Mouse (Mus musculus): Measurements from ENCODE around the gene Stt3b.
A peak's percentile ranks its signal among the peaks of the same experiment; 100 is the strongest.
"Not testable (repeated sequence)": the region's sequence is repeated elsewhere in the genome, so short reads cannot be mapped to it uniquely, and the experiment has no call there.

Gene Stt3b

GRCm38 (mm10) chr9:115317049-115317448, 6.8 kb upstream of the Stt3b start:
- no peak for DNase-seq

GRCm38 (mm10) chr9:115314556-115314955, 4.3 kb upstream of the Stt3b start:
- no peak for DNase-seq

GRCm38 (mm10) chr9:115313830-115314229, 3.6 kb upstream of the Stt3b start:
- no peak for DNase-seq

GRCm38 (mm10) chr9:115311223-115311520, 951 bp upstream of the Stt3b start:
- DNase-seq: peak in 1 of 2 experiments; percentile 37

GRCm38 (mm10) chr9:115309977-115310345, 260 bp downstream of the Stt3b start:
- DNase-seq: no peak

GRCm38 (mm10) chr9:115309381-115309971, 745 bp downstream of the Stt3b start:
- no peak for DNase-seq

- peak in 1 of 2 experiments; percentile 25 for DNase-seq
These were observed 1.3 kb downstream of the Stt3b start for GRCm38 (mm10) chr9:115308941-115309380.

- DNase-seq: no peak
These were observed 1.8 kb downstream of the Stt3b start for GRCm38 (mm10) chr9:115308401-115308800.

DNA sequence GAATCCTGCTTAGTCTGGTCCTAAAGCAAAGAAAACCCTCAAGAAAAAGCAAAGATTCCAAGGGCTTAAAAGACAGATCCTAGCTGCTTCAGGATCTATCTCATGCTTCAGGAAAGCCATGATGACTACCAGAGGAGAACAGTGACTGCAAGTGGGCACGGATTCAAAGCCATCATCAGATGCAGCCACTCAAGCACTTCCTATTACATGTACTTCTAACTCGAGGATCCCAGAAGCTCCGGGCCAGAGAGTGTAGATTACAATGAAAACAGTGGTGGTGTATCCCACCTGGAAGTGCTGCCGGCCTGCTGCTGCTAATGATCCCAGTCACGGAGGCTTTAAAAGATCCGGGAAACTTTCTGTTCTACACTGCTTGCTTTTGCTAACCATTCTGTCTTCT, 4.0 kb downstream of the Stt3b start:
- peak; percentile 40 to 46 for DNase-seq

- DNase-seq: no peak
These were observed 6.1 kb downstream of the Stt3b start for GRCm38 (mm10) chr9:115304149-115304548.

DNA sequence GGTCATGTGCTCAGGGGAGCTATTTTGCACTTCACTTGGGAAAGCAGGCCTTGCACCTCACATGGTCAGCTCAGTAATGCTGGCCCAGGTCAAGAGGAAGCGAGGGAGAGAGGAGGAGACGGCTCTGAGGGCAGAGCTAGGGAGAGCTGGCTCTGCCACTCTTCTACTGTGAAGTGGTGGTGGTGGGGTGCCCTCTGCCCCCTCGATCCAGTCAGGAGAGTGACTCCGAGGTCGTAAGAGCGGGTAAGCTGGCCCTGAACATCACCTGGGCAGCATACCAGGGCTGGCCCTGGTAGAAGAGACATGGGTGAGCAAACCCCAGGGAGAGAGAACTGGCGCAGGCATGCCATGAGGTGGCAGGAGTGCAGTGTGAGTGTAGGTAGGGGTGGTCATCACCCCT, 8.6 kb downstream of the Stt3b start:
- no peak for DNase-seq

- DNase-seq: no peak
These were observed 9.1 kb downstream of the Stt3b start for GRCm38 (mm10) chr9:115301002-115301579.

- DNase-seq: peak; percentile 19 to 42
These were observed 13.5 kb downstream of the Stt3b start for GRCm38 (mm10) chr9:115296738-115297137.

DNA sequence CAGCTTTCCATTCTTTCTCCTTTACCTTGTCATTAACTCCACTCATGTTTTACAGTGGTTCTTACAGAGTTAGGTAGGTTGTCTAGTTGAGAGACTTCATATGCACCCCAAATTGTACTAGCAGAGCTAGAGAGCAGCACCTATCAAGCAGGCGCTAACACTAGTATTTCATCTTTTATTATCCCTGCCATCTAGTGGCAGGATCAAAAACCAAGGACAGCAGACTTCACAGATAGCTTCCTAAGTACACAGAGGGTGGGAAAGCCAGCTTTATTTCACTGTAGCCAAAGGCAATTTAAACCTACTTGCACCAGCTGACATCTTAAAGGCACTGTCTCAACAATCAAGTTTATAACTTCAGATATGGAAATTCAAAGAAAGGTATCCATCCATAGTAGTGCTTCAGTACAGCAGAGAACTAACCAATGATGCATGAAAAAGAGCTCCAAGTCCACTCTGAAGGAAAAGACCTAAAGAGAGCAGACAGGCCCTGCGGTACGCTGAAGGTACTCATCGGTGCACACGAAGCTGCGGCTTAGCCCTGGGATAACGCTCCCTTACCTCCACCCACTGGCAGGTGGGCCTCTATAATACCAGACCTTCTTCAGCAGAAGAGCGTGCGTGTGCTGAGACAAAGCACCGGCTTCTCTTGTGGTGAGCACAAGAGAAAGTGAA, 16.2 kb downstream of the Stt3b start:
- DNase-seq: peak; percentile 26 to 31

- DNase-seq: no peak
These were observed 22.3 kb downstream of the Stt3b start for GRCm38 (mm10) chr9:115287774-115288434.

DNA sequence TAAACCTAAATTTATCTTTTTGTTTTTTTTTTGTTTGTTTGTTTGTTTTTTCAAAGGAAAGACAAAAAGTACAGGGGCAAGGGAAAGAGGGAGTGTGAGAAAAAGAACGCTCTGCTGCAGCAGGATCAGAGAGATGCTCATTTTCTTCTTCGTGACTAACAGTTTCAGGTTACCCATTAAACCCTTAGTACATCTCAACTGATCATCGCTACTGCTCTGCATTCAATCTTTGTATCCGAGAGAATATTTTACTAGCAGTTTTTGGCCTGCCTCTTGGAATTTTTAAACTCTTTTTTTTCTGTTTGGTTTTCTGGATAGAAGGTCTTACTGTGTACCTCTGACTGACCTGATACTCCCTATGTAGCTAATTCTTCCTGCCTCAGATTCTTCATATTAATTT, 25.8 kb downstream of the Stt3b start:
- no peak for DNase-seq

- no peak for DNase-seq
These were observed 26.8 kb downstream of the Stt3b start for GRCm38 (mm10) chr9:115283403-115283802.

GRCm38 (mm10) chr9:115278641-115279040, 31.6 kb downstream of the Stt3b start:
- DNase-seq: no peak

DNA sequence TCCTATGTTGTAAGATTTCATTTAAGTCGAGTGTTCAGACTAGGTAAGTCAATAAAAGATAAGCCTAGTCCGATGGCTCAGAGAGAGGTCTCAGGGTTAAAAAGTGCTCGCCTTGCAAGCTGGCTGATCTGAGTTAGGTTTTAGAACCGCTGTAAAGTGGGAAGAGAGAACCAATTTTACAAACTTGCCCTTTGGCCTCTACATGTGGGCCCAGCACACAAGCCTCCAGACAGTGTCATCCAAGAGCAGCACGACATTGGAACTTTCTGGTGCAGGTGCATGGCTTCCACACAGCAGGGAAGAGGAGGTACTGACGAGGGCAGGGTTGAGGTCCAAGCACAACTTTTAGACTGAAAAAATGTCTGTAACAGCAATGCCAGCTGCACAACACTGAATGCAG, 35.4 kb downstream of the Stt3b start:
- DNase-seq: no peak

DNA sequence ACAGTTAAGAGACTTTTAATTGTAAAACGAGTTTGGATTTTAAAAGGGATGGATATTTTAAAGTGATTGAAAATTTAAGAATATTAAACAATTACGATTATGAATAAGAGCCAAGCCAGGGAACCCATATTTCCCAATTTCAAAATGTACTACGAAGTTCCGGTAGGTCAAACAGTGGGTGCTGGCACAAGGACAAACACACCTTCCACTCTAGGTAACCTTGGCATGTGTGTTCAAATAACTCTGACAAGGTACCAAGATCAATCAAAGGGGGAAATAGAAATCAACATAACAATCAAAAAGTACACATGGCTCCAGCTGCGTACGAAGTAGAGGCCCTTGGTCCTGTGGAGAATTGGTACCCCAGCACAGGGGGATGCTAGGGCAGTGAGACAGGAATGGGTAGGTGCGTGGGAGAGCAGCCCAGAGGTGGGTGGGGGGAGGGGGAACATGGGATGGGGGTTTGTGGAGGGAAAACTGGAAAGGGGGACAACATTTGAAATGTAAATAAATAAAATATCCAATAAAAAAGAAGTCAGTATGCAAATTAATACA, 37.0 kb downstream of the Stt3b start:
- no peak for DNase-seq

DNA sequence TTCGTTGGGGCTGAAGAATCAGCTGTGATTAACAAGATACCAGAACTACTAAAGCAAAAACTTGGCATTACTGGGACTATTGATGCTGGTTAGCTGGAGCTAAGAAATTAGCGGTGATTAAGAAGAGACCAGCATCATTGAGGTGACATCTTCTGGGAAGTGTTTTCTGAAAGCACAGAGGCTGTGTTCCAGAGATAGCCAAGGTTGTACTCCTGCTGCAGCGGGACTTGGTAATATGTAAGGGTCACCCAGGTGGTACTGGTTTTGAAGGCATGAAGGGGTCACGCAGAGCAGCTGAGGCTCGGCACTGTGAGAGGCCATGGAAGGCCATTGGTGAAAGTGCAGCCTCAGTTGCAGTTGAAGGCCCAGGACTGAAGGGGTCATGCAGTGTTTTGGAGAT, 37.8 kb downstream of the Stt3b start:
- DNase-seq: not testable (repeated sequence)

- DNase-seq: no peak
These were observed 38.7 kb downstream of the Stt3b start for GRCm38 (mm10) chr9:115271556-115271955.

- no peak for DNase-seq
These were observed 48.3 kb downstream of the Stt3b start for GRCm38 (mm10) chr9:115261896-115262295.

- peak; percentile 56 to 60 for DNase-seq
These were observed 48.8 kb downstream of the Stt3b start for GRCm38 (mm10) chr9:115261456-115261855.

Data from cerebellum, postnatal 10 days (tissue).